ENCODE assay signal across 8 mouse cellular contexts in the genomic region with DNA sequence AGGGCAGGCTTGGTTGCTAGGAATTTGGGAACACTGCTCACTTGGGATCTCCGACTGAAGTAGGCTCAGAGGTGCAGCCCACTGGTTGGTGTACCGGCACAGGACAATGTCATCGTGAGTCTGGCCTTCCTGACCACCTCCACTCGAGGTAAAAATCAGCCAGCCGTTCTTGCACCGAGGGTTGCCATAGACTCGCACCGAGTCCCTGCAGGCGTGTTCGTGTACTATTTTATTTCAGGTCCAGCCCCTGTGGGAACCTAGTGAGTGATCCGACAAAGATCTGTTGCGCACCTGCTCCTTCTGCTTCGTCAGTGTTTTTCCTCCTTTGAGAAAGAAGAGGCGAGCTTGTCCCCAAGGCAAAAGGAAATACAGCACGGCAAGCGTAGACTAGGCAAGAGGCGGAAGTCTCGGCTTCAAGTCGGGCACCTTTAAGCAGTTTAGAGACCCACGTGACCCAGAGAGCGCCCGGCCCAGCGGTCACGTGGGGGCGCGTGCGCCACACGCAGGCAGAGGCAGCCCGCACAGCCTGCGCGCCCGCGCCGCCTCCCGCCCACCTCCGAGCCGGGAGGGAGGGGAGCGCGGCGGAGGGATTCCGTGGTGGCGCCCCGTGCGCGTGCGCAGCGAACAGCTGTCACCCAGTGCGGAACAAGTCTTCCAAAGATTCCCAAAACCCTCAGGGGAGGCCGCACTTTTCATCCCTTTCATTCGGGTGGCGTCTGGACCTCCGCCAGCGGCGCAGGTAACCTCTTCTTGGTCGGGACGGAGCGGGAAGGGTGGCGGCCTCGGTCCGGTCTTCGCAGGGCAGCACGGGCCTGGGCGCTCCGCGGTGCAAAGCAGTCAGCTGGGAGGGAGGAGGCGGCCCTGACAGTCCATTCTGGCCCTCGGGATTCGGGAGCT. TPM values are rescaled to one million over a fixed set of nuclear protein-coding genes. Genes with fewer than 3 reads are reported as not detected.
A peak's percentile ranks its signal among the peaks of the same experiment; 100 is the strongest.
DNase-seq lines count a peak whose midpoint lies in the region; ATAC-seq and TF ChIP-seq lines count a peak whose summit lies in the region.

No protein-coding gene starts in this region.

- H3K4me3 ChIP-seq in C2C12 (ENCODE audit: insufficient read depth, poor library complexity, severe bottlenecking) (peak overlapping the region; percentile 72), myocyte (peak overlapping the region; percentile 75)
- peak overlapping the region; percentile 97 for H3K4me3 ChIP-seq in erythroblast, embryonic 14.5 days (replicated peaks)
- H3K4me3 ChIP-seq in heart, embryonic 11.5 days (ENCODE audit: low read depth, low read length): peak overlapping the region; percentile 88
- peak overlapping the region; percentile 84 for H3K4me3 ChIP-seq in kidney, embryonic 16.5 days (ENCODE audit: low read length)
- peak overlapping the region; percentile 91 for H3K4me3 ChIP-seq in liver, adult 2 months (ENCODE audit: insufficient read depth, low read depth, low read length)

- H3K79me3 ChIP-seq in C2C12 (ENCODE audit: low read depth): peaks cover 27% of the 10 kb centered on the region

- under 1% methylated on average over 66 of the region's 68 CpGs for WGBS in heart, embryonic 11.5 days (ENCODE audit: insufficient replicate concordance)
- WGBS in kidney, embryonic 16.5 days: under 1% methylated on average over 67 of the region's 68 CpGs
- WGBS in liver, adult 2 months: 1% methylated on average over 68 of the region's 68 CpGs

- peak overlapping the region; percentile 87 for H3K4me2 ChIP-seq in heart, embryonic 11.5 days
- peak overlapping the region; percentile 73 for H3K4me2 ChIP-seq in kidney, embryonic 16.5 days (replicated peaks; ENCODE audit: low read depth, low read length)
- peak overlapping the region; percentile 84 for H3K4me2 ChIP-seq in myocyte (ENCODE audit: low read depth)

- peak overlapping the region; percentile 87 for H3K9ac ChIP-seq in heart, embryonic 11.5 days (ENCODE audit: low read depth, low read length)
- H3K9ac ChIP-seq in kidney, embryonic 16.5 days (replicated peaks; ENCODE audit: low read length): peak overlapping the region; percentile 89
- peak overlapping the region; percentile 88 for H3K9ac ChIP-seq in liver, adult 2 months (ENCODE audit: low read depth, low read length)

- TF ChIP-seq POLR2A in brain, embryonic 14.5 days (IDR thresholded peaks at IDR 0.05; ENCODE audit: borderline replicate concordance, extremely low read depth, insufficient read depth, insufficient read length, poor library complexity, severe bottlenecking): peak; percentile 48; the same call in 1 of the 2 replicates
- peak; percentile 91 for TF ChIP-seq POLR2A in liver, adult 2 months (IDR thresholded peaks at IDR 0.05; ENCODE audit: extremely low read depth, insufficient read depth, low read length)
- peak; percentile 84 for TF ChIP-seq POLR2A in myocyte (IDR thresholded peaks at IDR 0.05; ENCODE audit: insufficient read length, low read depth)

- no peaks in the 10 kb centered on the region for H3K9me3 ChIP-seq in erythroblast, embryonic 14.5 days (ENCODE audit: control insufficient read depth, low read length)
- no peaks in the 10 kb centered on the region for H3K9me3 ChIP-seq in heart, embryonic 11.5 days (replicated peaks; ENCODE audit: control insufficient read depth, low read length)
- H3K9me3 ChIP-seq in kidney, embryonic 16.5 days (ENCODE audit: low read length): no peaks in the 10 kb centered on the region

- peaks cover 47% of the 10 kb centered on the region for H3K79me2 ChIP-seq in C2C12 (ENCODE audit: control insufficient read depth, insufficient read depth)
- H3K79me2 ChIP-seq in liver, adult 2 months (ENCODE audit: control insufficient read depth, insufficient read depth, low read length): peaks cover 8% of the 10 kb centered on the region; the same call in 1 of the 2 replicates
- H3K79me2 ChIP-seq in myocyte (ENCODE audit: control insufficient read depth, insufficient read depth): peaks cover 42% of the 10 kb centered on the region

- H3K36me3 ChIP-seq in C2C12 (ENCODE audit: control insufficient read depth, insufficient read depth): no peaks in the 10 kb centered on the region
- no peaks in the 10 kb centered on the region for H3K36me3 ChIP-seq in erythroblast, embryonic 14.5 days (ENCODE audit: control insufficient read depth)
- H3K36me3 ChIP-seq in heart, embryonic 11.5 days (ENCODE audit: control insufficient read depth, insufficient read depth, low read length): no peaks in the 10 kb centered on the region
- no peaks in the 10 kb centered on the region for H3K36me3 ChIP-seq in kidney, embryonic 16.5 days (ENCODE audit: insufficient read depth, low read length)
- no peaks in the 10 kb centered on the region for H3K36me3 ChIP-seq in liver, adult 2 months (ENCODE audit: control insufficient read depth, insufficient read depth, low read length)
- H3K36me3 ChIP-seq in myocyte (ENCODE audit: control insufficient read depth, insufficient read depth): no peaks in the 10 kb centered on the region
- H3K36me3 ChIP-seq in splenic B cell, adult 2 months (ENCODE audit: control insufficient read depth, insufficient read depth, low read length, poor library complexity, severe bottlenecking): no peaks in the 10 kb centered on the region

- ATAC-seq in heart, embryonic 11.5 days (replicated peaks; ENCODE audit: insufficient number of reproducible peaks, low FRiP score, low TSS enrichment): peak; percentile 98
- peak; percentile 99 for ATAC-seq in kidney, embryonic 16.5 days (ENCODE audit: low FRiP score, low TSS enrichment)

- H3K4me1 ChIP-seq in erythroblast, embryonic 14.5 days (ENCODE audit: control insufficient read depth): peaks cover 30% of the 10 kb centered on the region
- H3K4me1 ChIP-seq in heart, embryonic 11.5 days (ENCODE audit: control insufficient read depth, insufficient read depth, low read length): no peaks in the 10 kb centered on the region
- H3K4me1 ChIP-seq in kidney, embryonic 16.5 days (ENCODE audit: insufficient read depth, low read length): peaks cover 8% of the 10 kb centered on the region; the same call in 1 of the 2 replicates
- peaks cover 2% of the 10 kb centered on the region for H3K4me1 ChIP-seq in liver, adult 2 months (ENCODE audit: control insufficient read depth, insufficient read depth, low read length)

- H3ac ChIP-seq in C2C12 (ENCODE audit: control insufficient read depth, insufficient read length, low read depth) (peak overlapping the region; percentile 90), myocyte (ENCODE audit: control insufficient read depth, insufficient read length) (peak overlapping the region; percentile 80)

- TF ChIP-seq CTCF in C2C12 (IDR thresholded peaks at IDR 0.05; ENCODE audit: control insufficient read depth, insufficient read depth, insufficient read length): peak; percentile 2
- no peak for TF ChIP-seq CTCF in brain, embryonic 14.5 days (IDR thresholded peaks at IDR 0.05; ENCODE audit: borderline replicate concordance, extremely low read depth, insufficient read depth, insufficient read length)
- no peak for TF ChIP-seq CTCF in liver, adult 2 months (IDR thresholded peaks at IDR 0.05; ENCODE audit: low read depth, low read length)

- no peaks in the 10 kb centered on the region for H3K27me3 ChIP-seq in C2C12 (ENCODE audit: control insufficient read depth, insufficient read depth, insufficient read length)
- H3K27me3 ChIP-seq in erythroblast, embryonic 14.5 days (ENCODE audit: control insufficient read depth): no peaks in the 10 kb centered on the region
- no peaks in the 10 kb centered on the region for H3K27me3 ChIP-seq in heart, embryonic 11.5 days (ENCODE audit: control insufficient read depth, insufficient read depth, low read length)
- no peaks in the 10 kb centered on the region for H3K27me3 ChIP-seq in kidney, embryonic 16.5 days (ENCODE audit: insufficient read depth, low read length)
- H3K27me3 ChIP-seq in liver, adult 2 months (ENCODE audit: control insufficient read depth, insufficient read depth, low read length): no peaks in the 10 kb centered on the region
- H3K27me3 ChIP-seq in myocyte (ENCODE audit: control insufficient read depth, insufficient read depth, insufficient read length): no peaks in the 10 kb centered on the region
- H3K27me3 ChIP-seq in splenic B cell, adult 2 months (ENCODE audit: control insufficient read depth, insufficient read depth, low read length, poor library complexity, severe bottlenecking): no peaks in the 10 kb centered on the region

- DNase-seq in brain, embryonic 14.5 days (ENCODE audit: low read depth): peak; percentile 99
- DNase-seq in liver, adult 2 months (ENCODE audit: extremely low read depth, low read depth, low spot score): peak; percentile 85
- peak; percentile 98 for DNase-seq in splenic B cell, adult 2 months (ENCODE audit: low read depth, low spot score)

- H3K27ac ChIP-seq in heart, embryonic 11.5 days (ENCODE audit: low read depth, low read length): peak overlapping the region; percentile 84
- H3K27ac ChIP-seq in kidney, embryonic 16.5 days (ENCODE audit: low read length): peak overlapping the region; percentile 87
- H3K27ac ChIP-seq in liver, adult 2 months (replicated peaks; ENCODE audit: insufficient read depth, low read depth, low read length): peak overlapping the region; percentile 81

TF ChIP-seq in C2C12, 6 proteins besides CTCF, POLR2A, EP300 and RAD21 (continues in another document):
- TF ChIP-seq USF1 (IDR thresholded peaks at IDR 0.05; ENCODE audit: low read depth): peak; percentile 99
- no peak for TF ChIP-seq MYOG (IDR thresholded peaks at IDR 0.05; ENCODE audit: control insufficient read depth, extremely low read depth, insufficient read length)
- peak; percentile 57 for TF ChIP-seq MYOD1 (IDR thresholded peaks at IDR 0.05; ENCODE audit: control insufficient read depth, insufficient read length, low read depth)
- peak; percentile 68 for TF ChIP-seq MAX (IDR thresholded peaks at IDR 0.05)
- TF ChIP-seq FOSL1 (IDR thresholded peaks at IDR 0.05; ENCODE audit: insufficient read depth, low read length, poor library complexity, severe bottlenecking): no peak

TF ChIP-seq in myocyte, 11 proteins besides CTCF, POLR2A, EP300 and RAD21 (continues in another document):
- no peak for TF ChIP-seq TCF12 (IDR thresholded peaks at IDR 0.05; ENCODE audit: insufficient read depth, poor library complexity, severe bottlenecking)
- peak in 2 of 3 experiments; percentile 86 to 92 for TF ChIP-seq MYOD1 (IDR thresholded peaks at IDR 0.05; ENCODE audit: control insufficient read depth in 1 of 3, insufficient read length in 2 of 3, low read depth in 2 of 3)
- peak; percentile 77 for TF ChIP-seq POLR2AphosphoS2 (IDR thresholded peaks at IDR 0.05; ENCODE audit: insufficient read length, low read depth)
- peak; percentile 74 to 95 (median 95) for TF ChIP-seq MYOG (IDR thresholded peaks at IDR 0.05; ENCODE audit: control insufficient read depth in 1 of 3, insufficient read depth in 1 of 3, insufficient read length in 2 of 3, low read depth in 2 of 3)

RNA-seq across cellular contexts. Expression of gene Kdm4c, which starts 9.3 kb away (rescaled TPM):
- polyA plus RNA-seq in C2C12 (2012; fragmentation: generic; extraction: Trizol): 2.7 TPM
- 9.6 and 12.3 TPM in 2 replicates for polyA plus RNA-seq in brain, embryonic 14.5 days (2012; rRNA removed)
- 0.02 and 0.06 TPM in 2 replicates for polyA plus RNA-seq in erythroblast, embryonic 14.5 days (2012)
- polyA plus RNA-seq in heart, embryonic 11.5 days (2014; fragmentation: Nextera tagmentation; extraction: Ambion mirVana): 11.9 and 13.8 TPM in 2 replicates
- 13.5 and 14.8 TPM in 2 replicates for polyA plus RNA-seq in kidney, embryonic 16.5 days (2015; fragmentation: Nextera tagmentation; extraction: Ambion mirVana)
- 7.7 and 8.7 TPM in 2 replicates for total RNA-seq in liver, adult 2 months (2014; rRNA removed)
- polyA plus RNA-seq in liver, adult 2 months (2012; rRNA removed): 0.65 and 0.81 TPM in 2 replicates
- polyA plus RNA-seq in myocyte (2012; fragmentation: generic; extraction: Trizol): 4.8 TPM

Comparison
In these comparisons a context has a peak if more than half of its experiments do, and no peak if none do; other contexts are left out.
1. Peak in every context shown above with its lines: DNase-seq, ATAC-seq, H3K4me3 ChIP-seq and H3K27ac ChIP-seq.